Mouse (Mus musculus) midbrain, embryonic 15.5 days (tissue): Measurements from ENCODE around the gene Crip1. TPM values are rescaled to one million over a fixed set of nuclear protein-coding genes. Genes with fewer than 3 reads are reported as not detected.

Experiments
- ATAC-seq: fragments of 200-750 bp; cut with Nextera tagmentation; replicated peaks from 2 replicates; pipeline ENCODE4 v1.8.0; 2017; ENCODE audit warnings: moderate TSS enrichment
- H3K27ac ChIP-seq: fragments of 300-500 bp; sonication (generic); 2 replicates; pipeline ENCODE4 v1.5.1; 2015; ENCODE audit warnings: mild to moderate bottlenecking, inconsistent platforms
- H3K27me3 ChIP-seq: fragments of 300-500 bp; sonication (generic); replicated peaks from 2 replicates; pipeline ENCODE4 v1.6.1; 2015; ENCODE audit warnings: inconsistent platforms
- H3K36me3 ChIP-seq: fragments of 300-500 bp; sonication (generic); replicated peaks from 2 replicates; pipeline ENCODE4 v1.6.1; 2015; ENCODE audit warnings: inconsistent platforms
- H3K4me1 ChIP-seq: fragments of 300-500 bp; sonication (generic); 2 replicates; pipeline ENCODE4 v1.6.1; 2015; ENCODE audit warnings: inconsistent platforms
- H3K4me2 ChIP-seq: fragments of 300-500 bp; sonication (generic); 2 replicates; pipeline ENCODE4 v1.6.1; 2015; ENCODE audit warnings: inconsistent platforms, mild to moderate bottlenecking, moderate library complexity
- H3K4me3 ChIP-seq: fragments of 300-500 bp; sonication (generic); 2 replicates; pipeline ENCODE4 v1.5.1; 2015; ENCODE audit warnings: mild to moderate bottlenecking, inconsistent platforms
- H3K9ac ChIP-seq: fragments of 300-500 bp; sonication (generic); 2 replicates; pipeline ENCODE4 v1.6.1; 2015; ENCODE audit warnings: mild to moderate bottlenecking, inconsistent platforms
- H3K9me3 ChIP-seq: fragments of 300-500 bp; sonication (generic); 2 replicates; pipeline ENCODE4 v1.6.1; 2016; ENCODE audit warnings: inconsistent platforms
- WGBS: fragments of 180-500 bp; shearing (Covaris S2); methylation state at CpG from one replicate; pipeline ENCODE4 v1.1.7; 2015; ENCODE audit warnings: mixed read lengths; 5-methylcytosine and 5-hydroxymethylcytosine counted together
- polyA plus RNA-seq: library from polyadenylated mRNA; unstranded; fragments of >200 nt; fragmentation: Nextera tagmentation; extraction: Ambion mirVana; gene quantifications from 2 replicates; pipeline ENCODE4 v1.2.1, GENCODE M21; 2015

The Crip1 gene
- polyA plus RNA-seq, 1 experiment from 2014 or later, result 23.7 TPM

- 19% methylated on average over 15 of the region's 15 CpGs for WGBS
- Histone ChIP-seq H3K9ac (peak overlapping the region; percentile 65; the same call in 1 of the 2 replicates), H3K4me3 (peak overlapping the region; percentile 71), H3K27me3 (no peaks in the 10 kb centered on the region), H3K4me2 (peak overlapping the region; percentile 62), H3K27ac (peak overlapping the region; percentile 84), H3K9me3 (no peaks in the 10 kb centered on the region), H3K4me1 (peaks cover 49% of the 10 kb centered on the region), H3K36me3 (peaks cover 13% of the 10 kb centered on the region)
- ATAC-seq, result no peak
Observed at GRCm38 (mm10) chr12:113142021-113142975, 3.8 kb upstream of the Crip1 start.

DNA sequence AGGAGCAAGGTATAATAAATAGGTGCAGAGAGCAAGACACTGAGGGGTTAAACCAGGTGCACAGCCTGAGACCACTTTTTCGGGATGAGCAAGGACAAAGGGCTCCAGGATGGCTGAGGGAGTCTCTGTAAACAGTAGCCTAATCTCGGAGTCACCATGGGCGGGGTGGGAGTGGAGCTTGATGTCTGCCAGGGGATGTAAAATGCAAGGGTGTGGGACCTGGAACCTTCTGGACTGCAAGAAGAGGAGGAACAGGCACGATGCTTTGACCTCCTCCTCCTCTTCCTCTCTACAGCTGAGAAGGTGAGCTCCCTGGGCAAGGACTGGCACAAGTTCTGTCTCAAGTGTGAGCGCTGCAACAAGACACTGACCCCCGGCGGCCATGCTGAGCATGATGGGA lies 3.0 kb upstream of the Crip1 start:
- ATAC-seq, result no peak
- Histone ChIP-seq H3K27me3 (no peaks in the 10 kb centered on the region), H3K4me2 (peak overlapping the region; percentile 62), H3K4me1 (peaks cover 54% of the 10 kb centered on the region), H3K27ac (no peak overlapping the region), H3K4me3 (peak overlapping the region; percentile 71), H3K9me3 (no peaks in the 10 kb centered on the region), H3K9ac (peak overlapping the region; percentile 65; the same call in 1 of the 2 replicates), H3K36me3 (peaks cover 13% of the 10 kb centered on the region; the same call in 1 of the 2 replicates)
- WGBS, result 61% methylated on average over 7 of the region's 7 CpGs

GRCm38 (mm10) chr12:113144001-113144756 lies 1.9 kb upstream of the Crip1 start:
- ATAC-seq, result no peak
- 84% methylated on average over 20 of the region's 20 CpGs for WGBS
- H3K4me1 ChIP-seq, result peaks cover 49% of the 10 kb centered on the region

GRCm38 (mm10) chr12:113144886-113145285 lies 1.2 kb upstream of the Crip1 start:
- ATAC-seq, result no peak
- H3K27me3 ChIP-seq, result no peaks in the 10 kb centered on the region
- 91% methylated on average over 16 of the region's 16 CpGs for WGBS

More at GRCm38 (mm10) chr12:113144001-113144756, 1.9 kb upstream of the Crip1 start:
- no peak overlapping the region for H3K27ac ChIP-seq
- no peak overlapping the region for H3K4me3 ChIP-seq
- no peak overlapping the region for H3K9ac ChIP-seq
- H3K4me2 ChIP-seq, result no peak overlapping the region
- H3K36me3 ChIP-seq, result peaks cover 13% of the 10 kb centered on the region; the same call in 1 of the 2 replicates
- no peaks in the 10 kb centered on the region for H3K27me3 ChIP-seq
- no peaks in the 10 kb centered on the region for H3K9me3 ChIP-seq

GRCm38 (mm10) chr12:113145591-113145990 lies 525 bp upstream of the Crip1 start:
- Histone ChIP-seq H3K27ac (no peak overlapping the region), H3K4me1 (peaks cover 42% of the 10 kb centered on the region), H3K4me2 (no peak overlapping the region), H3K27me3 (peaks cover 3% of the 10 kb centered on the region; the same call in 1 of the 2 replicates), H3K4me3 (no peak overlapping the region), H3K36me3 (peaks cover 13% of the 10 kb centered on the region; the same call in 1 of the 2 replicates), H3K9me3 (no peaks in the 10 kb centered on the region), H3K9ac (no peak overlapping the region)
- WGBS, result 90% methylated on average over 5 of the region's 5 CpGs
- ATAC-seq, result no peak

More at GRCm38 (mm10) chr12:113144886-113145285, 1.2 kb upstream of the Crip1 start:
- Histone ChIP-seq H3K9ac (no peak overlapping the region), H3K4me3 (no peak overlapping the region), H3K4me1 (peaks cover 42% of the 10 kb centered on the region), H3K4me2 (no peak overlapping the region), H3K27ac (no peak overlapping the region), H3K9me3 (no peaks in the 10 kb centered on the region), H3K36me3 (peaks cover 13% of the 10 kb centered on the region; the same call in 1 of the 2 replicates)

DNA sequence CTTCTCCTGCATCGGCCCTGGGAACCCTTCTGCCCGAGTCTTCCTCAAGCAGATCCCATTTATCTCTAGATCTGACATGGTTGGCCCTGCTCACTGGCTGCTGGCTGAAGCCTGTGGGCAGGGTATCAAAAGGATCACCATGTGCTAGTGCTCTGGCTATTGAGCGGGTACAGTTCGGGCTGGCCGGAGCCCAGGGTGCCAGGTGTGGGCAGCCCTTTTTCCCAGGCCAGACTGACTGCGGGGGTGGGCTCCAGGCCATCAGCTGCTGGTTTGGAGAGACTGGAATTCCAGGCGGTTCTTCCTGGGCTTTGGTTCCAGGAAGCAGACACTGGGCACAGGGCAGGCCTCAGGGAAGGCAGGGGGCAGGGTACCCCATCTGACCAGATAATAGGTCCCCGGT lies 1.4 kb downstream of the Crip1 start:
- H3K9ac ChIP-seq, result no peak overlapping the region

GRCm38 (mm10) chr12:113148381-113149035 lies 2.4 kb downstream of the Crip1 start:
- H3K27me3 ChIP-seq, result peaks cover 26% of the 10 kb centered on the region; the same call in 1 of the 2 replicates
- 48% methylated on average over 16 of the region's 16 CpGs for WGBS
- peaks cover 20% of the 10 kb centered on the region for H3K4me1 ChIP-seq
- ATAC-seq, result no peak
- H3K27ac ChIP-seq, result no peak overlapping the region
- H3K36me3 ChIP-seq, result peaks cover 13% of the 10 kb centered on the region; the same call in 1 of the 2 replicates
- H3K9ac ChIP-seq, result no peak overlapping the region
- no peaks in the 10 kb centered on the region for H3K9me3 ChIP-seq
- no peak overlapping the region for H3K4me3 ChIP-seq
- no peak overlapping the region for H3K4me2 ChIP-seq

More for the DNA sequence above, 1.4 kb downstream of the Crip1 start:
- peaks cover 20% of the 10 kb centered on the region; the same call in 1 of the 2 replicates for H3K27me3 ChIP-seq
- peaks cover 13% of the 10 kb centered on the region; the same call in 1 of the 2 replicates for H3K36me3 ChIP-seq
- H3K4me2 ChIP-seq, result no peak overlapping the region
- no peaks in the 10 kb centered on the region for H3K9me3 ChIP-seq
- H3K4me3 ChIP-seq, result no peak overlapping the region
- H3K4me1 ChIP-seq, result peaks cover 30% of the 10 kb centered on the region
- ATAC-seq, result no peak
- 84% methylated on average over 8 of the region's 8 CpGs for whole genome bisulfite sequencing
- H3K27ac ChIP-seq, result no peak overlapping the region

- no peaks in the 10 kb centered on the region for H3K9me3 ChIP-seq
- H3K27ac ChIP-seq, result no peak overlapping the region
- ATAC-seq, result no peak
- peaks cover 20% of the 10 kb centered on the region for H3K4me1 ChIP-seq
- H3K4me2 ChIP-seq, result no peak overlapping the region
- H3K4me3 ChIP-seq, result no peak overlapping the region
- peaks cover 5% of the 10 kb centered on the region; the same call in 1 of the 2 replicates for H3K36me3 ChIP-seq
- WGBS, result 55% methylated on average over 4 of the region's 4 CpGs
- H3K9ac ChIP-seq, result no peak overlapping the region
- H3K27me3 ChIP-seq, result peaks cover 26% of the 10 kb centered on the region; the same call in 1 of the 2 replicates
Observed at GRCm38 (mm10) chr12:113149341-113149740, 3.2 kb downstream of the Crip1 start.

DNA sequence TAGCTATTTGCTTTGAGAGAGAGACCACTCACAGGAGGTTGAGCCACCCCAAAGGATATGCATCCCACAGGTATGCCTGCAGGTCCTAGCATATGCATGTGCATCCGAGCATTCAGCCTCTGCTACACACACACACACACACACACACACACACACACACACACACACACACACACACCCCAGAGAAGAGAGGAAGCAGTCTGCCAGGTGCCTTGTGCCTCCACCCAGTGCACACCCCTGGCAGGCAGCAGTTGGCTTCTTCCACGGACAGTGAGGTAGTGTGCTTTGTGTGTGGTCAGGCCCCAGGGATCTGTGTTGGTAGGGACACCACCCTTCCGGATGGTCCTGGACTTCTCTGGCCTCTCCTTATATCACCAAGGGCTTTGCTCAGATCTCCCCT lies 3.8 kb downstream of the Crip1 start:
- Histone ChIP-seq H3K9ac (no peak overlapping the region), H3K4me1 (peaks cover 21% of the 10 kb centered on the region), H3K4me2 (no peak overlapping the region), H3K27me3 (peaks cover 26% of the 10 kb centered on the region; the same call in 1 of the 2 replicates), H3K9me3 (no peaks in the 10 kb centered on the region), H3K36me3 (no peaks in the 10 kb centered on the region), H3K4me3 (no peak overlapping the region), H3K27ac (no peak overlapping the region)
- 80% methylated on average over 3 of the region's 3 CpGs for WGBS
- no peak for ATAC-seq

DNA sequence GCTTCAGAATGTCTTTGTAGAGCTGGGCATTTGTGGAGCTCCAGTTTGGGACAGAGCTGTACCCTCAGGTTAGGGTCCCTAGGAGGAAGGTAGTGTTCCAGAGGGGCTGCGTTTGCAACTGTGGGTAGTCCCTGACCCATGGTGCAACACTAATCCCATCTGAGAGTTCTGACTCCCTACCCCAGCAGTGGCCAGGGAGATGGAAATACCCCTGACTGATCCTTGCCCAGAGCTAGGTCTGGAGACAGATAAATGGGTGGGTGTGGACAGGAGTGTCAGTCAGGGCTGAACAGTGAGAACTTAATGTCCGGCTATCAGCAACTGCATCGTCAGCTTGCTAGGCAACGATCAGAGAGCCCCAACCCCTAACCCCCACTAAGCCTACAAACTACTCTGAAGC lies 4.5 kb downstream of the Crip1 start:
- no peak for ATAC-seq
- peaks cover 26% of the 10 kb centered on the region; the same call in 1 of the 2 replicates for H3K27me3 ChIP-seq

GRCm38 (mm10) chr12:113151046-113151445 lies 4.9 kb downstream of the Crip1 start:
- no peak overlapping the region for H3K9ac ChIP-seq
- H3K27me3 ChIP-seq, result peaks cover 26% of the 10 kb centered on the region; the same call in 1 of the 2 replicates
- no peak overlapping the region for H3K4me3 ChIP-seq
- 81% methylated on average over 8 of the region's 8 CpGs for WGBS
- H3K36me3 ChIP-seq, result no peaks in the 10 kb centered on the region
- no peak overlapping the region for H3K4me2 ChIP-seq
- H3K4me1 ChIP-seq, result peaks cover 28% of the 10 kb centered on the region
- ATAC-seq, result no peak
- H3K9me3 ChIP-seq, result no peaks in the 10 kb centered on the region
- no peak overlapping the region for H3K27ac ChIP-seq

More for the DNA sequence above, 4.5 kb downstream of the Crip1 start:
- H3K36me3 ChIP-seq, result no peaks in the 10 kb centered on the region
- H3K9ac ChIP-seq, result no peak overlapping the region
- H3K9me3 ChIP-seq, result no peaks in the 10 kb centered on the region
- H3K4me1 ChIP-seq, result peaks cover 28% of the 10 kb centered on the region
- no peak overlapping the region for H3K4me2 ChIP-seq
- WGBS, result 82% methylated on average over 4 of the region's 4 CpGs
- H3K4me3 ChIP-seq, result no peak overlapping the region
- no peak overlapping the region for H3K27ac ChIP-seq
